Comparison of ENCODE assay signal across 8 mouse cellular contexts in genomic region chr2:118813981-118814836, GRCm38 (mm10). TPM values are rescaled to one million over a fixed set of nuclear protein-coding genes. Genes with fewer than 3 reads are reported as not detected.
DNase-seq lines count a peak whose midpoint lies in the region; ATAC-seq and TF ChIP-seq lines count a peak whose summit lies in the region.

TSS of gene Knstrn (plus strand) at chr2:118814003.

- no peak within 1 kb of the TSS for H3K27ac ChIP-seq in cortical plate, adult 2 months (ENCODE audit: insufficient read depth, low read length)
- H3K27ac ChIP-seq in left cerebral cortex, adult 2 months, result no peak within 1 kb of the TSS

- H3K4me3 ChIP-seq in cortical plate, adult 2 months (ENCODE audit: insufficient read depth, low read length), result peak within 1 kb of the TSS; percentile 26
- peak within 1 kb of the TSS; percentile 57 for H3K4me3 ChIP-seq in left cerebral cortex, adult 2 months

- no peaks in the 10 kb centered on the region for H3K4me1 ChIP-seq in cortical plate, adult 2 months (ENCODE audit: control insufficient read depth, insufficient read depth, low read length)

- peak; percentile 99 for ATAC-seq in megakaryocyte, adult 5-6 weeks (ENCODE audit: poor library complexity, severe bottlenecking)

- intact Hi-C loops in left cerebral cortex, adult 2 months (cut with DNase I), result loop anchor here (5.0 kb wide), 1 partner anchor 48 kb away; the partner anchor contains the start of gene Ivd

- peak; percentile 97 for DNase-seq in adipocyte (ENCODE audit: low spot score)
- DNase-seq in gastrocnemius, adult 8-10 months (ENCODE audit: low spot score in 2 of 2), result peak; percentile 80 to 86
- DNase-seq in hindlimb bud, embryonic 11.5 days (ENCODE audit: extremely low spot score, low read depth, low spot score), result peak; percentile 58
- peak; percentile 81 to 82 for DNase-seq in left cerebral cortex, adult 2 months (ENCODE audit: extremely low spot score in 1 of 2, low spot score in 2 of 2)
- DNase-seq in right cerebral cortex, adult 18-20 months, result peak; percentile 90
- DNase-seq in urinary bladder, adult 2 months (ENCODE audit: low spot score), result peak; percentile 82

- no peak for TF ChIP-seq POLR2A in cortical plate, adult 2 months (IDR thresholded peaks at IDR 0.05; ENCODE audit: extremely low read depth, insufficient read depth, low read length)

- no peak for TF ChIP-seq CTCF in cortical plate, adult 2 months (IDR thresholded peaks at IDR 0.05; ENCODE audit: extremely low read depth, insufficient read depth, low read length)
- TF ChIP-seq CTCF in left cerebral cortex, adult 2 months (IDR thresholded peaks at IDR 0.05), result no peak

RNA-seq across cellular contexts. Expression of gene Knstrn, which starts in this region (rescaled TPM):
- polyA plus RNA-seq in cortical plate, adult 2 months (2012; rRNA removed), result 1.9 and 2.2 TPM in 2 replicates
- total RNA-seq in gastrocnemius, adult 8-10 months (2022), result under 1 TPM; 0.10 to 0.54 (median 0.44) TPM
- total RNA-seq in left cerebral cortex, adult 2 months (2021), result 1 to 10 TPM in 1 of 2 experiments, under 1 TPM in 1; 0.75 to 1.0 TPM
- total RNA-seq in megakaryocyte, adult 5-6 weeks (2015), result 58.8 and 59.7 TPM in 2 replicates
- total RNA-seq in megakaryocyte, adult 5-6 weeks (2017), result 182 and 217 TPM in 2 replicates
- 5.0 and 5.5 TPM in 2 replicates for polyA plus RNA-seq in urinary bladder, adult 2 months (2012; rRNA removed)

Comparison
In these comparisons a context has a peak if more than half of its experiments do, and no peak if none do; other contexts are left out.
1. RNA of gene Knstrn (total RNA-seq): 58.8 to 217 TPM in megakaryocyte, adult 5-6 weeks; 0.75 to 1.0 TPM in left cerebral cortex, adult 2 months and 0.10 to 0.54 TPM in gastrocnemius, adult 8-10 months; every median in the first group is over 10 times any median in the second.
2. Peak in DNase-seq in gastrocnemius, adult 8-10 months; RNA of the gene not detected or under 1 TPM.
3. Peak in every context shown above with its lines, with median percentiles within 50 percentile points of each other: DNase-seq.